Mouse (Mus musculus): ENCODE data around the gene Obscn.

GRCm38 (mm10) chr11:58994337-58994826 lies 141.8 kb downstream of the Obscn start:
- TF ChIP-seq POLR2A (IDR thresholded peaks at IDR 0.05; ENCODE audit: borderline replicate concordance, extremely low read depth, low read depth, low read length) (no peak), CTCF (IDR thresholded peaks at IDR 0.05; ENCODE audit: insufficient read depth, low read length) (no peak)
